Mouse (Mus musculus) macrophage (primary cell): ENCODE data around the gene Nsl1. TPM values are rescaled to one million over a fixed set of nuclear protein-coding genes. Genes with fewer than 3 reads are reported as not detected.

ENCODE experiments used
- H3K27ac ChIP-seq: fragments of 350-480 bp; formaldehyde crosslinking; 2 replicates; pipeline ENCODE4 v1.9.0; 2021
- H3K36me3 ChIP-seq: fragments of 350-480 bp; formaldehyde crosslinking; 2 replicates; pipeline ENCODE4 v1.9.0; 2021; ENCODE audit errors: inconsistent target
- H3K4me3 ChIP-seq: fragments of 350-480 bp; formaldehyde crosslinking; 2 replicates; pipeline ENCODE4 v1.9.0; 2021; ENCODE audit errors: inconsistent target
- H3K79me2 ChIP-seq: fragments of 350-480 bp; formaldehyde crosslinking; 2 replicates; pipeline ENCODE4 v1.9.0; 2021; ENCODE audit errors: inconsistent target
- WGBS: methylation state at CpG from one replicate; pipeline ENCODE4 v1.1.7; 2026; ENCODE audit warnings: inconsistent platforms; ENCODE audit not compliant: missing documents; 5-methylcytosine and 5-hydroxymethylcytosine counted together
- polyA plus RNA-seq: library from polyadenylated mRNA; stranded (reverse); fragments of 250-400 nt; gene quantifications from 3 replicates; pipeline ENCODE4 v1.2.4, GENCODE M21; 2018; ENCODE audit warnings: inconsistent platforms

Nsl1 gene
- polyA plus RNA-seq, 1 experiment from 2014 or later = 2.4 TPM

- WGBS = 89% methylated on average over 6 of the region's 6 CpGs
- no peak within 1 kb of the TSS for H3K27ac ChIP-seq
- no peaks in the 10 kb centered on the region for H3K79me2 ChIP-seq
- no peak within 1 kb of the TSS for H3K4me3 ChIP-seq
- no peaks in the 10 kb centered on the region for H3K36me3 ChIP-seq
These were observed 26.1 kb upstream of the Nsl1 start, which contains the start of gene Spata45 for GRCm38 (mm10) chr1:191036554-191037334. Spata45 (plus strand) TSS chr1:191036639.

- H3K79me2 ChIP-seq = no peaks in the 10 kb centered on the region
- no peak overlapping the region for H3K27ac ChIP-seq
- H3K36me3 ChIP-seq = no peaks in the 10 kb centered on the region
- no peak overlapping the region for H3K4me3 ChIP-seq
- 71% methylated on average over 4 of the region's 4 CpGs for WGBS
These were observed 24.8 kb upstream of the Nsl1 start for GRCm38 (mm10) chr1:191037999-191038398.

- Histone ChIP-seq H3K36me3 (no peaks in the 10 kb centered on the region), H3K4me3 (no peak overlapping the region), H3K27ac (no peak overlapping the region), H3K79me2 (no peaks in the 10 kb centered on the region)
These were observed 21.5 kb upstream of the Nsl1 start for GRCm38 (mm10) chr1:191041352-191041751.

DNA sequence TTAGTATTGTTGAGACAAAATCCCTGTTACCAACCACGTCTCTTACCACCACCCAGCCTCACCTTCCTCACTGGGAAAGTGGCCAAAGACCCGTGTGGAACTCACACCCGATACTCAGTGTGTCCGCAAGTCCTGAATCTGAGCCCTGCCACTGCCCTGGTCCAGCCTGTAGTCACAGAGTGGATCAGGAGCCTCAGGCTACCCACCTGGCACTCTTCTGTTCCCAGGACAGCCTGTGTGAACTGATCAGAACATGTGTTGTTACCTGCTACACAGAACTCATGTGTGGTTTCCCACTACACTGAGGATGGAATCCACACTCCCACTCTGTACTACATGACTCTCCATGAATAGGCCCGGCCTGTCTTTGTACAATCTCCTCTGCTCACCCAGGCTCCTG lies 20.7 kb upstream of the Nsl1 start:
- Histone ChIP-seq H3K4me3 (no peak overlapping the region), H3K79me2 (no peaks in the 10 kb centered on the region), H3K27ac (no peak overlapping the region), H3K36me3 (no peaks in the 10 kb centered on the region)
- WGBS = 91% methylated on average over 5 of the region's 5 CpGs

DNA sequence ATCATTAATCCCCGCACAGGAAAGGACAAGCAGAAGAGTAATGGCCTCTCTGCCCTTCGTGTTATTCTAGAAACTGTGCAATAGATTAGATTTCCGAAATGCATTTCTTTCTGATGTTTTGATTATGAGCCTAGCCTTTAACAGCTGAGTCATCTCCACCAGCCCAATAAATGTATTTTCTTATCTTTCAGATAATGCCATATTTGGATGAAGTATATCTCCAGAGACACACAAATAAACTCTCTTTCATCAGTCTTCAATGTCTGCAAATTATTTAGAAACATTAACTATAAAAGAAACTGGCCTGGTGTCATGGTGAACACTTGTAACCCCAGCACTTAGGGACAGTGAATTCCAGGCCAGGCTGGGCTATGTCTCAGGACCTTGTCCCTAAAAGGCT lies 20.1 kb upstream of the Nsl1 start:
- H3K79me2 ChIP-seq = no peaks in the 10 kb centered on the region
- 79% methylated on average over 3 of the region's 3 CpGs for WGBS
- no peaks in the 10 kb centered on the region for H3K36me3 ChIP-seq
- no peak overlapping the region for H3K27ac ChIP-seq
- no peak overlapping the region for H3K4me3 ChIP-seq

DNA sequence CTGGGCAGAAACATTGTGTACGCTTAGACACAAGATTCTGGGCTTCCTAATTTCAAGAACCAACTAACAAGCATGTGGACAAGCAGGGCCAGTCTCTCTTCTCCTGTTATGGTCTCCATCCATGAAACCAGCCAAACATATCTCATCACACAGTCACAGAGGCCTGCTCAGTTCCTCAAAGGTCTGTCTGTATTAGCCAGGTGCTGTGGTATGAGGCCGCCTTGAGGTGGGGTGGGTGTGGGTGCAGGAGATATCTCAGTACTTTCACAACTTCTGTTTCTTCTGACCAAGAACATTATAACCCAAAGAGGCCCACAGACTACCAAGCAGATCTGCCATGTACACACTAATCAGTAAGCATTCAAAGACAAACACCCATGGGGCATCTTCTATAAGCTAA lies 17.5 kb upstream of the Nsl1 start:
- Histone ChIP-seq H3K36me3 (no peaks in the 10 kb centered on the region; the same call in 1 of the 2 replicates), H3K79me2 (no peaks in the 10 kb centered on the region), H3K27ac (no peak overlapping the region), H3K4me3 (no peak overlapping the region)
- 95% methylated on average over 2 of the region's 2 CpGs for WGBS

DNA sequence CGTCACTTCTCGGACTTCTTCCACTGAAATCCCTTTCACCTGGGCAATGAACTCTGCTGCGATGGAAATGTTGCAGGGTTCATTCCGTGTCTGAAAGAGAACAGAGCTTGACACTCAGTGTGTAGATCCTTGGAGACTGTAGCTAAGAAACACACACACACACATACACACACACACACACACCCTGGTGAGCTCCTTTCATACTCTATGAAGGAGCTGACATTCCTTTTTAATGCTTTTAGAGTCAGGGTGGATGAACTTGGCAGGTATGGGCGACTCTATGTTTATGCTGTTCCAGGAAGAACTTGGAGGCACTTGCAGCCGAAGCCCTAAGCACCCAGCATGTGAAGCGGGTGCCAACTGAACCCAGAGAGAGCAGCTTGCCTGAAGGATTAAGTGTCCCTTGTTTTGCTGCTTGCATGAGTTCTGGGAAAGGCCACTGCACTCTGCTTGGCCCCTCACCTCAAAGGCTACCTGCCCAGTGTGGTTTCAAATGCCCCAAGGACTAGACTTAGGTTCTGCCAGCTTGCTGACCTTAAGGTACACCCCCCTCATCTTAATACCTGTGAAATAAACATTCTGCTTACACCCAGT lies 16.5 kb upstream of the Nsl1 start:
- H3K4me3 ChIP-seq = no peak overlapping the region
- WGBS = 89% methylated on average over 7 of the region's 7 CpGs

DNA sequence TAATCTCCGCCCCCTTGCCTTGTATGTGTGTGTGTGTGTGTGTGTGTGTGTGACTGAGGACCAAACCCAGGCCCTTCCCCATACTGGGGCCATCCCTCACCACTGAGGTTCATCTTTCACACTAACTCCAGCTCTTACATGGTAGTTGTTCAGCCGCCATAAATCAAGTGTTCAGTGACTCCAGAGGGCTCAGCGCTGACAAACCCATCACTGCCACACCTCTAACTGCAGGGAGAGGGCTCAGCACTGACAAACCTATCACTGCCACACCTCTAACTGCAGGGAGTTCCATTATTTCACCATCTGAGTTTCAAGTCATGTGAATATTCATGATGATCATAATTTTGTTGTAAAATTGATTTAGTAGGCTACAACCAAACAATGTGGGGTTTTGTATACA lies 9.3 kb upstream of the Nsl1 start:
- Histone ChIP-seq H3K4me3 (no peak overlapping the region), H3K36me3 (no peaks in the 10 kb centered on the region; the same call in 1 of the 2 replicates), H3K27ac (no peak overlapping the region), H3K79me2 (no peaks in the 10 kb centered on the region)
- 89% methylated on average over 3 of the region's 3 CpGs for WGBS

More for the DNA sequence above, 16.5 kb upstream of the Nsl1 start:
- no peak overlapping the region for H3K27ac ChIP-seq
- no peaks in the 10 kb centered on the region; the same call in 1 of the 2 replicates for H3K36me3 ChIP-seq
- H3K79me2 ChIP-seq = no peaks in the 10 kb centered on the region

- Histone ChIP-seq H3K27ac (no peak overlapping the region), H3K79me2 (no peaks in the 10 kb centered on the region), H3K4me3 (no peak overlapping the region), H3K36me3 (no peaks in the 10 kb centered on the region)
- 72% methylated on average over 8 of the region's 8 CpGs for WGBS
These were observed 7.8 kb upstream of the Nsl1 start for GRCm38 (mm10) chr1:191054870-191055532.

DNA sequence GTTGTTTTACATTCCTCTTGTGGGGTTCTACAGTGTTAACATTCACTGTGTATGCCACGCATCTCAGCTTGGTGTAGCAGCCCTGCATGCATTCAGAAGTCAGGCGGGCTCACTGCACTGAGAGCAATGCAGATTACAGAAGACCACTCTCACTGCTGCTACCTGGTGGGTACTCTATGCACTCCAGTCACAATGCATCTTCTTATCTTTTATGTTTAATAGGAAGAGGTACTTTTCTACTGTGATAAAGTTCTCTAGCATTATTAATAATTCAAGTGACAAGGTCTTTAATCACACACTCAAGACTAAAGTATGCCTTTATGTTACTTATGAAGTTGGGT lies 7.3 kb upstream of the Nsl1 start:
- Histone ChIP-seq H3K36me3 (no peaks in the 10 kb centered on the region), H3K79me2 (no peaks in the 10 kb centered on the region), H3K27ac (no peak overlapping the region), H3K4me3 (no peak overlapping the region)
- WGBS = 90% methylated on average over 2 of the region's 2 CpGs

DNA sequence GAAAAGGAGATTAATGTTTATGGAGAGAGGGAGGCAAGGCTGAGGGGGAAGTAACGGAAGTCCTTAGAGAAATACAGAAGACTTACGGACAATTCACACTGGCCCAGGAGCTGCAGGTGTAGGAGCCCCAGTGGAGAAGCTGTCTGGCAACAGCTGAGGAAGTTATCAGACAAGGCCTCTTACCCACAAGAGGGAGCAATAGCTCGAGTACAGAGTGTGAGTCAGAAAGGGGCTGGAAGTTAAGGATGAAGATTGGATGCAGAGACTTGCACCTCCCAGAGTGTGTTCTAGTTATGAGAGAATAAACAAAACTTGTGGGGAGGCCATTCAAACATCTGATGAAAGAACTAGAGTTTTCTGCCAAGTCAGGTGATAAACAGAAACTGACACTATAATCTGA lies 5.4 kb upstream of the Nsl1 start:
- 73% methylated on average over 3 of the region's 3 CpGs for WGBS
- H3K79me2 ChIP-seq = no peaks in the 10 kb centered on the region
- H3K36me3 ChIP-seq = no peaks in the 10 kb centered on the region

GRCm38 (mm10) chr1:191062241-191062780 lies 501 bp upstream of the Nsl1 start:
- H3K27ac ChIP-seq = peak overlapping the region; percentile 58
- H3K4me3 ChIP-seq = peak overlapping the region; percentile 66
- H3K36me3 ChIP-seq = no peaks in the 10 kb centered on the region
- peaks cover 44% of the 10 kb centered on the region for H3K79me2 ChIP-seq
- WGBS = 5% methylated on average over 15 of the region's 15 CpGs

More for the DNA sequence above, 5.4 kb upstream of the Nsl1 start:
- Histone ChIP-seq H3K4me3 (no peak overlapping the region), H3K27ac (no peak overlapping the region)

GRCm38 (mm10) chr1:191063700-191064099 lies 888 bp downstream of the Nsl1 start:
- Histone ChIP-seq H3K36me3 (no peaks in the 10 kb centered on the region), H3K79me2 (peaks cover 56% of the 10 kb centered on the region), H3K4me3 (peak overlapping the region; percentile 66), H3K27ac (peak overlapping the region; percentile 32)
- 65% methylated on average over 9 of the region's 9 CpGs for WGBS

DNA sequence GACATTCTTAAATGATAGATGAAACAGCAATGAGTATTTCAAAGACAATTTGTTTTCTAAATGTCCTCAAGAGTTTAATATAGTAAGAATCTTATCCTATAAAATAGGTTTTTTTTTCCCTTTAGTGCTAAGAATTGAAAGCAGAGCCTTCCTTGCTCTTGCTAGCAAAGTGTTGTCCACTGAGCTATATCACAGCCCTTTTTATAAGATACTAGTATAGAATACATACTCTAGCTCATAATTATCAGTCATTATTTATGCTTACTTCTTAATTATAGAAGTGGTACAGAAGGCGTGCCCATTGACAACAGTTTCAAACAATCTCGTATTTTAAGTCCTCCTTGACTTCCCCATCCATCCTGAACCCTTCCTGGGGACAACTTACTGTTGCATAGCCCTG lies 1.7 kb downstream of the Nsl1 start:
- 83% methylated on average over 2 of the region's 2 CpGs for WGBS
- no peak overlapping the region for H3K27ac ChIP-seq
- no peaks in the 10 kb centered on the region for H3K36me3 ChIP-seq
- peaks cover 65% of the 10 kb centered on the region for H3K79me2 ChIP-seq
- no peak overlapping the region for H3K4me3 ChIP-seq

DNA sequence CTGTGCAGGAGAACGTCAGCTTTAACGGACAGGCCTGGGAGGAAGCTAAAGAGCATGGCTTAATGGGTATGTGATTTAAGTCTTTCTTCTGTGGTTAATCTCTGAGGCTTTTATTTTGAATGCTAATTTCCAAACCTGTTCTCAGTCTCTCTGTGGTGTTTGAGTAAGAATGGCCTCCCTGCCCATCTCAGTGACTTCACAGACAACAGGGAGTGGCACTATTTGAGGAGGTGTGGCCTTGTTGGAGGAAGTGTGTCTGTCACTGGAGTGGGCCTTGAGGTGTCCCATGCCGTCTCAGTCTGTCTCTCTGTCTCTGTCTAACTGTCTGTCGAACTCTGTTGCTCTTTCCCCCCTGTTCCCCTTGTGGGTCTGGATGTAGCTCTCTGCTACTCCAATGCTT lies 2.4 kb downstream of the Nsl1 start:
- Histone ChIP-seq H3K79me2 (peaks cover 65% of the 10 kb centered on the region), H3K27ac (no peak overlapping the region), H3K4me3 (no peak overlapping the region), H3K36me3 (no peaks in the 10 kb centered on the region)
- WGBS = 86% methylated on average over 3 of the region's 4 CpGs
